Mouse (Mus musculus) neural tube, embryonic 13.5 days (tissue): ENCODE data around the gene Gm20695. TPM values are rescaled to one million over a fixed set of nuclear protein-coding genes. Genes with fewer than 3 reads are reported as not detected.

Experiments
- ATAC-seq: fragments of 200-750 bp; cut with Nextera tagmentation; 2 replicates; pipeline ENCODE4 v1.8.0; 2017; ENCODE audit warnings: low read depth, mild to moderate bottlenecking, moderate TSS enrichment, moderate library complexity
- H3K27ac ChIP-seq: fragments of 300-500 bp; sonication (generic); replicated peaks from 2 replicates; pipeline ENCODE4 v1.5.1; 2015; ENCODE audit warnings: moderate library complexity, mild to moderate bottlenecking, inconsistent platforms
- H3K27me3 ChIP-seq: fragments of 300-500 bp; sonication (generic); 2 replicates; pipeline ENCODE4 v1.6.1; 2015; ENCODE audit warnings: mild to moderate bottlenecking, inconsistent platforms
- H3K36me3 ChIP-seq: fragments of 300-500 bp; sonication (generic); 2 replicates; pipeline ENCODE4 v1.6.1; 2015; ENCODE audit warnings: mild to moderate bottlenecking, inconsistent platforms
- H3K4me1 ChIP-seq: fragments of 300-500 bp; sonication (generic); replicated peaks from 2 replicates; pipeline ENCODE4 v1.6.1; 2015; ENCODE audit warnings: inconsistent platforms
- H3K4me2 ChIP-seq: fragments of 300-500 bp; sonication (generic); 2 replicates; pipeline ENCODE4 v1.6.1; 2015; ENCODE audit warnings: inconsistent platforms, mild to moderate bottlenecking, moderate library complexity
- H3K4me3 ChIP-seq: fragments of 300-500 bp; sonication (generic); 2 replicates; pipeline ENCODE4 v1.5.1; 2015; ENCODE audit warnings: mild to moderate bottlenecking, inconsistent platforms
- H3K9ac ChIP-seq: fragments of 300-500 bp; sonication (generic); 2 replicates; pipeline ENCODE4 v1.6.1; 2015; ENCODE audit warnings: moderate library complexity, mild to moderate bottlenecking, inconsistent platforms
- H3K9me3 ChIP-seq: fragments of 300-500 bp; sonication (generic); 2 replicates; pipeline ENCODE4 v1.6.1; 2016; ENCODE audit warnings: inconsistent platforms
- WGBS: fragments of 180-500 bp; shearing (Covaris S2); methylation state at CpG from one replicate; pipeline ENCODE4 v1.1.7; 2015; 5-methylcytosine and 5-hydroxymethylcytosine counted together
- polyA plus RNA-seq: library from polyadenylated mRNA; unstranded; fragments of >200 nt; fragmentation: Nextera tagmentation; extraction: Ambion mirVana; gene quantifications from 2 replicates; pipeline ENCODE4 v1.2.1, GENCODE M21; 2015

Gm20695 gene
- polyA plus RNA-seq, 1 experiment from 2014 or later, result 3.1 TPM

- H3K4me1 ChIP-seq, result no peaks in the 10 kb centered on the region
- ATAC-seq, result no peak
- H3K9ac ChIP-seq, result no peak overlapping the region
- no peak overlapping the region for H3K4me3 ChIP-seq
- H3K27ac ChIP-seq, result no peak overlapping the region
- no peaks in the 10 kb centered on the region for H3K27me3 ChIP-seq
- no peak overlapping the region for H3K4me2 ChIP-seq
- H3K36me3 ChIP-seq, result peaks cover 8% of the 10 kb centered on the region
- WGBS, result 97% methylated on average over 1 of the region's 1 CpGs
- no peaks in the 10 kb centered on the region for H3K9me3 ChIP-seq
Observed at GRCm38 (mm10) chr16:3855776-3856175, 28.7 kb upstream of the Gm20695 start.

DNA sequence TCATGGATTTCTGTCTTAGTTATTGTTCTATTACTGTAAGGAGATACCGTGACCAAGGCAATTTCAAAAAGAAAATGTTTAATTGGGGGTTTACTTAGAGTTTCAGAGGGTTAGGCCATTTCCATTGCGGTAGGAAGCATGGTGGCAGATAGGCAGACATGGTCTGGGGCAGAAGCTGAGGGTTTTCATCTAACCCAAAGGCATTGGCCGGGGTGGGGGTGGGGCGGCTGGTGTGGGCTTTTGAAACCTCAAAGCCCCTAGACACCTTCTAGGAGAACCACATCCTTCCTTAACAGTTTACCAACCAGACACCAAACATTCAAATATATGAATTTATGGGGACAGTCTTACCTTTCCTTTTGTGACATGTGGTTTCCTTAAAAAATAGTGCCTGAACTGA lies 25.2 kb upstream of the Gm20695 start:
- no peaks in the 10 kb centered on the region for H3K4me1 ChIP-seq
- H3K9me3 ChIP-seq, result no peaks in the 10 kb centered on the region
- no peak overlapping the region for H3K4me3 ChIP-seq
- no peak overlapping the region for H3K27ac ChIP-seq
- ATAC-seq, result no peak
- no peak overlapping the region for H3K9ac ChIP-seq
- WGBS, result 94% methylated on average over 4 of the region's 4 CpGs
- no peak overlapping the region for H3K4me2 ChIP-seq
- H3K36me3 ChIP-seq, result peaks cover 31% of the 10 kb centered on the region
- H3K27me3 ChIP-seq, result no peaks in the 10 kb centered on the region

- Histone ChIP-seq H3K27ac (0 out of 2 replicates have a peak overlapping the region, but pooled peaks have one; percentile 30), H3K36me3 (peaks cover 29% of the 10 kb centered on the region), H3K9ac (peak overlapping the region; percentile 76), H3K4me2 (peak overlapping the region; percentile 91), H3K9me3 (no peaks in the 10 kb centered on the region), H3K4me3 (peak overlapping the region; percentile 56), H3K27me3 (no peaks in the 10 kb centered on the region), H3K4me1 (peaks cover 22% of the 10 kb centered on the region)
- WGBS, result 1% methylated on average over 16 of the region's 16 CpGs
- peak; percentile 16; the same call in 1 of the 2 replicates for ATAC-seq
Observed at GRCm38 (mm10) chr16:3871815-3872214, 12.6 kb upstream of the Gm20695 start.

DNA sequence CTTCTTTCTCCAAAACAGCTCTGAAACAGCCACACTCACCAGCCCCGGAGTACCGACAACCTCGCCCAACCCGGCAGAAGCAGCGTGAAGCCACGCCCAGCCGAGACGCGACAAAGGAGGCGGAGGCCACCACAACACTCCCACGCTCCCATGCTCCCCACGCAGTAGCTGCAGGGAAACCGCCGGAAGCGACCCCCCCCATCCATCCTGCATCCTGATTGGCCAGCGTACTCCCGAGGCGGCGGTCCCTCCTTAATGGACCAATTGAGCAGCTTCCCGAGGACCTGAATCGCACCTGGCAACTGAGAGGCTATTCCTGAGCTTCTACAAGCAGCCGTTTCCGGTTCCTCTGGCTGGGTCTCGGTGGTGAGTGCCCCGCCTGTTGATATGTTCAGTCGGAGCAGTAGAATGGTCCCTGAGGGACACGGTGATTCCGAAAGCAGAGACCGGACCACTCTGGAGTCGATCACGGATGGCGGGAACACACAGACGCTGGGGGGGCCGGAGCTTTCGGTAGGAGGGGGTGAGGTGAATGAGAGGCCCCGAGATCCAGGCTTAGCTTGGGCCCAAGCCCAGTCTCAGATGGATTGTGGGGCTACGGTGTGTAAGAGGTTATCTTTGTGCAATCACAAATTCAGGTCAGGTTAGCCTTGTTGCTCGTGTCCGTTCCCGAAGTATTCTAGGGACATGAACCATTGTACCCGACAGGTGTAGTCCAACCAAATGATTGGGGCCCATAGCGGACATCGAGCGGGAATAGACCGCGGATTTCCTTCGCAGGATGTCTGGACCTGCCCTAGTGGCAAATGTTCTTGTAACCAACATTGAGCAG lies 12.0 kb upstream of the Gm20695 start, which contains the start of gene Naa60:
Gene Naa60, plus strand, starts transcription at position 160 of the 832 bp plus-strand sequence.
- WGBS, result 4% methylated on average over 47 of the region's 47 CpGs
- no peaks in the 10 kb centered on the region for H3K9me3 ChIP-seq
- H3K27ac ChIP-seq, result peak within 1 kb of the TSS; percentile 57
- peak; percentile 97 for ATAC-seq
- H3K27me3 ChIP-seq, result no peaks in the 10 kb centered on the region
- H3K4me2 ChIP-seq, result peak within 1 kb of the TSS; percentile 91
- peaks cover 31% of the 10 kb centered on the region for H3K36me3 ChIP-seq
- H3K4me1 ChIP-seq, result peaks cover 22% of the 10 kb centered on the region
- H3K9ac ChIP-seq, result peak within 1 kb of the TSS; percentile 76
- H3K4me3 ChIP-seq, result peak within 1 kb of the TSS; percentile 56

- H3K36me3 ChIP-seq, result peaks cover 34% of the 10 kb centered on the region
- no peaks in the 10 kb centered on the region for H3K9me3 ChIP-seq
- no peak overlapping the region for H3K4me3 ChIP-seq
- H3K4me1 ChIP-seq, result peaks cover 19% of the 10 kb centered on the region
- 93% methylated on average over 4 of the region's 4 CpGs for WGBS
- no peak overlapping the region for H3K4me2 ChIP-seq
- H3K27ac ChIP-seq, result no peak overlapping the region
- H3K27me3 ChIP-seq, result no peaks in the 10 kb centered on the region
- H3K9ac ChIP-seq, result no peak overlapping the region
- ATAC-seq, result no peak
Observed at GRCm38 (mm10) chr16:3876346-3876745, 8.1 kb upstream of the Gm20695 start.

DNA sequence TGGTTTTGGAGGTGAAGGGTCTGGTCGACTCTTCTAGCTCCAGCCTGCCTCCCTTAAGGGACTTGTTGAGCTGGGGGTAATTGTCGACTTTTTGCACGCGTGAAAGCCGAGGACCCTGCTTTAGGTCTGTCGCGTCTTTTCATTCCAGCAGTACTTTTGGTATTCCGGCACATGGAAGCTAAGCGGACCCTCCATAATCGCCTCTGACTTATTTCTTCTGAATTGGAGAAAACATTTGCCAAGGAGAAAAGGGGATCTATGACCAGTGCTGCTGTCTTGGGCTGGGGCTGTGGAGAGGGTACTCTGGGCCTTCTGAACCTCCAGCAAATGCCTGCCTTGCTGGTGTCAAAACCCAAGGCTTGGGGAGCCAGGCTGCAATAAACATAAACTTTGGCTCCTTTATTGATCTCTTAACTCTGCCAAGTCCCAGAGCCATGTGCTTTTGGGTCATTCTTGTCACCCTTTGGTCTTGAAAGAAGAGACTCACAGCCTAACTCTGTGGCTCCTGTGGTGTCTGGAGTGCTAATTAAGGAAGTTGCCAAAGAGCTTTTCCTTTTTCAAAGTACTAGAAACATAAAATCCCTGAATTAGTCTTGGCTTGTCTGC lies 720 bp downstream of the Gm20695 start:
- H3K9ac ChIP-seq, result peak overlapping the region; percentile 77
- peak overlapping the region; percentile 72 for H3K4me2 ChIP-seq
- peak; percentile 29; the same call in 1 of the 2 replicates for ATAC-seq
- H3K36me3 ChIP-seq, result peaks cover 6% of the 10 kb centered on the region; the same call in 1 of the 2 replicates
- 2% methylated on average over 10 of the region's 10 CpGs for WGBS
- peaks cover 38% of the 10 kb centered on the region for H3K4me1 ChIP-seq
- no peaks in the 10 kb centered on the region for H3K27me3 ChIP-seq
- H3K27ac ChIP-seq, result peak overlapping the region; percentile 94
- H3K4me3 ChIP-seq, result peak overlapping the region; percentile 61
- no peaks in the 10 kb centered on the region for H3K9me3 ChIP-seq

DNA sequence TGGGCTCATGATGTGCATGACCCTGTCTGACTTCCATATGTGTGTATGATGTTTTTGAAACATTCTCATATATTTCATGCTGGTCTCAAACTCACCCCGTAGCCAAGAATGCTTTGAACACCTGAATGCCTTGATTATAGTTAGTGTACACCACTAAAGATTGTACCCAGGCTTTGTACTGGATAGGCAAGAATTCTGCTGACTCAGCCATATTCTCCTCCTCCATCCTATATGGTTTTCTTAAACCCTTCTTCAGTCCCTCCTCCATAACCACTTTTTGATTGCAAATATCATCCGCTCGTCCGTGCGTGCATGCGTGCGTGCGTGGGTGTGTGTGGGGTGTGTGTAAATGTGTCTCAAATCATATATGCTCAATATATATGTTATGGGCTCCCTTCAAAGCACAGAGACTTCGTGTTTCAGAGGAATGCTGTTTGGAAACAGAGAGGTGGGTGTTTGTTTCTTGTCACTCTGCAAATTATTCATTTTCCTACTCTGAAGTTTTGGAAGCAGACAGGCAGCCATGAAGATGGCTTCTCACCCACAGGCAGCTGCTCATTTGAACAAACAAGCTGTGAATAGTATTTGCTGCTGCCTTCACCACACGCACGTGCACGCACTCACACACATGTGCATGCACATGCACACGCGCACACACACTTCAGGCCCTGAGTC lies 7.3 kb downstream of the Gm20695 start:
- Histone ChIP-seq H3K9me3 (no peaks in the 10 kb centered on the region), H3K4me3 (no peak overlapping the region), H3K4me1 (peaks cover 5% of the 10 kb centered on the region; the same call in 1 of the 2 replicates), H3K4me2 (no peak overlapping the region), H3K27ac (no peak overlapping the region), H3K9ac (no peak overlapping the region), H3K27me3 (no peaks in the 10 kb centered on the region), H3K36me3 (peaks cover 28% of the 10 kb centered on the region)
- ATAC-seq, result no peak
- 93% methylated on average over 14 of the region's 14 CpGs for WGBS

DNA sequence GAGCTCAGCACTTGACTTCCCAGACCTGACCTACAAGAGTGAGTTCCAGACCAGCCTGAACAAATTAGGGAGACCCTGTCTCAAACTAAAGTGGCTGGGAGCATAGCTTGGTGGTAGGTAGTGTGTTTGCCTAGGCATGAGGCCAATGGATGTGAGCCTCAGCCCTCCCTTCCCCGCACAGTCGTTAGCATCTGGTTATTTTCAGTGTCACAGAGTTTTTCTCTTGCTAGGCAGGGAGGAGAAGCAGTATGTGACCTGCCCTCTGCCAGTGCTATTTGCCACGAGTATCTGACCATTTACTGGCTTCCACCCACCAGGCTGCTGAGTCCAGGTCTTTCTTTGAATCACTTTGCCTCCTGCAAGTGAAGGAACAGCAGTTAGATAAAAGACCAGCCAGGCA lies 9.3 kb downstream of the Gm20695 start:
- H3K4me2 ChIP-seq, result no peak overlapping the region
- H3K36me3 ChIP-seq, result peaks cover 48% of the 10 kb centered on the region
- no peak overlapping the region for H3K27ac ChIP-seq
- H3K27me3 ChIP-seq, result no peaks in the 10 kb centered on the region
- WGBS, result 69% methylated on average over 3 of the region's 3 CpGs
- H3K4me1 ChIP-seq, result no peaks in the 10 kb centered on the region
- no peak for ATAC-seq
- no peak overlapping the region for H3K9ac ChIP-seq
- no peak overlapping the region for H3K4me3 ChIP-seq
- H3K9me3 ChIP-seq, result no peaks in the 10 kb centered on the region

- no peak overlapping the region for H3K4me2 ChIP-seq
- no peak overlapping the region for H3K9ac ChIP-seq
- WGBS, result 82% methylated on average over 9 of the region's 9 CpGs
- no peaks in the 10 kb centered on the region for H3K4me1 ChIP-seq
- H3K36me3 ChIP-seq, result peaks cover 63% of the 10 kb centered on the region
- H3K27ac ChIP-seq, result no peak overlapping the region
- ATAC-seq, result no peak
- H3K9me3 ChIP-seq, result no peaks in the 10 kb centered on the region
- H3K27me3 ChIP-seq, result no peaks in the 10 kb centered on the region
- no peak overlapping the region for H3K4me3 ChIP-seq
Observed at GRCm38 (mm10) chr16:3895173-3895792, 10.8 kb downstream of the Gm20695 start.

DNA sequence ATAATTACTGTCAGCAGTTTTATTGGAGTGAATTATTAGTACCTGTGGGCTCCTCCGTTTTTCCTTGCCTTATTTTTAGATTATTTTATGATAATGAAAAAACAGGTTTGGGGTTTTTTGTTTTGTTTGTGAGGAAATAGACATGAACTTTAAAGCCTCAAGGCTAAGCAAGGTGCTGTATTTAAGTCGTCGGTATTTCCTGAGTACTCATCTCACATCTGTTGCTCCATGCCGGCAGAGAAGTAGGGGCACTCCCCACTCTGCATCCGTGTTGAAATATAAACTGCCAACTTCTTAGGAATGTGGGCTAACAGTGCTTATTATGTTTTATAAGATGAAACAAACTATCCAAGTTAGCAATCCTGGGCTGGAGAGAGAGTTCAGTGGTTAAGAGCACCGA lies 11.6 kb downstream of the Gm20695 start:
- H3K36me3 ChIP-seq, result peaks cover 71% of the 10 kb centered on the region
- WGBS, result 84% methylated on average over 6 of the region's 6 CpGs

GRCm38 (mm10) chr16:3896553-3896952 lies 12.1 kb downstream of the Gm20695 start:
- H3K9ac ChIP-seq, result no peak overlapping the region
- H3K9me3 ChIP-seq, result no peaks in the 10 kb centered on the region
- peaks cover 76% of the 10 kb centered on the region for H3K36me3 ChIP-seq
- no peaks in the 10 kb centered on the region for H3K4me1 ChIP-seq
- WGBS, result 96% methylated on average over 1 of the region's 1 CpGs
- no peak overlapping the region for H3K4me3 ChIP-seq
- no peak overlapping the region for H3K4me2 ChIP-seq
- ATAC-seq, result no peak
- H3K27me3 ChIP-seq, result no peaks in the 10 kb centered on the region
- H3K27ac ChIP-seq, result no peak overlapping the region

More for the DNA sequence above, 11.6 kb downstream of the Gm20695 start:
- Histone ChIP-seq H3K9me3 (no peaks in the 10 kb centered on the region), H3K4me3 (no peak overlapping the region), H3K4me1 (no peaks in the 10 kb centered on the region), H3K4me2 (no peak overlapping the region), H3K9ac (no peak overlapping the region), H3K27ac (no peak overlapping the region), H3K27me3 (no peaks in the 10 kb centered on the region)
- no peak for ATAC-seq
